ENCODE assay signal across 11 mouse cellular contexts in the genomic region with DNA sequence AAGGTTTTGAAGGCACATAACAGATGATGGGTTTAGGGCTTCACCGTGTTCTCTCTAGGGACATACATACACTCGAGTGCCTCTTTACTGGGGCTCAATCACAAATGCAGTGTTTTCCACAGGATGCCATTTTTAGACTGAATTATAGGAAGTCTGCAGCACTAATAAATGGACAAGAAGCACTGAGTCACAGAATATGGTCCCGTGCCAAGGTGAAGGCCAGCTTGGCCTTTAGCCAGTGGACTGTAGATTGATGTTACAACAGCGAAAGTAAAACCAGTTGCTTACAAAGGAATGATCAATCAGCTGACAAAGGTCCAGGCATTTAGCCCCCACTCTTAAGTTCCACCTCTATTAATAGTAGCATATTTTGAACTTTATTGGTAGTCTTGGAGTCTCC.
DNase-seq lines count a peak whose midpoint lies in the region; ATAC-seq lines count a peak whose summit lies in the region.
"Had no signal": no experiment of that assay in that cellular context is flagged by ENCODE, and none has a peak within 500 bp of the region (broad histone marks: within the 10 kb centered on the region; RNA-seq: fewer than 3 reads in every experiment).

No protein-coding gene starts in this region.

- no peak for ATAC-seq in forebrain, embryonic 15.5 days (replicated peaks)
- no peak for ATAC-seq in granulocyte monocyte progenitor cell, adult 5-6 weeks (replicated peaks; ENCODE audit: poor library complexity, severe bottlenecking)
- ATAC-seq: intestine, embryonic 16.5 days had no signal

- H3K27me3 ChIP-seq in forebrain, embryonic 15.5 days, result no peaks in the 10 kb centered on the region
- H3K27me3 ChIP-seq: CH12.LX; limb, embryonic 13.5 days had no signal

- peak; percentile 17 for DNase-seq in ovary, postnatal 36 days (ENCODE audit: low spot score)
- DNase-seq in ovary, postnatal 10 days (ENCODE audit: low spot score), result no peak
- DNase-seq in heart, adult 9 months (ENCODE audit: low spot score in 2 of 2), result peak; percentile 76 to 82
- DNase-seq in kidney, postnatal 14 days, result peak; percentile 88
- DNase-seq in right cerebral cortex, postnatal 25 days, result no peak
- no peak for DNase-seq in thymus, postnatal 10 days (ENCODE audit: low spot score in 2 of 2)

- WGBS in forebrain, embryonic 15.5 days, result 79% methylated on average over 4 of the region's 4 CpGs

- H3K4me3 ChIP-seq in forebrain, embryonic 15.5 days, result no peak overlapping the region
- H3K4me3 ChIP-seq: limb, embryonic 13.5 days had no signal

- H3K9me3 ChIP-seq in forebrain, embryonic 15.5 days, result no peaks in the 10 kb centered on the region
- H3K9me3 ChIP-seq: limb, embryonic 13.5 days had no signal

- H3K4me2 ChIP-seq in forebrain, embryonic 15.5 days (replicated peaks), result no peak overlapping the region
- H3K4me2 ChIP-seq: limb, embryonic 13.5 days had no signal

- no peak overlapping the region for H3K9ac ChIP-seq in forebrain, embryonic 15.5 days (replicated peaks)
- H3K9ac ChIP-seq: limb, embryonic 13.5 days had no signal

- H3K36me3 ChIP-seq in forebrain, embryonic 15.5 days, result no peaks in the 10 kb centered on the region
- H3K36me3 ChIP-seq: limb, embryonic 13.5 days had no signal

- no peak overlapping the region for H3K27ac ChIP-seq in forebrain, embryonic 15.5 days (replicated peaks)
- H3K27ac ChIP-seq: limb, embryonic 13.5 days had no signal

- no peaks in the 10 kb centered on the region for H3K4me1 ChIP-seq in forebrain, embryonic 15.5 days

Comparison
In these comparisons a context has a peak if more than half of its experiments do, and no peak if none do; other contexts are left out.
1. DNase-seq: peak in ovary, postnatal 36 days (single experiment), heart, adult 9 months (2 of 2) and kidney, postnatal 14 days (single experiment); none in ovary, postnatal 10 days (single experiment), right cerebral cortex, postnatal 25 days (single experiment) and thymus, postnatal 10 days (0 of 2).